Mouse (Mus musculus): ENCODE results near the gene Sergef. TPM values are rescaled to one million over a fixed set of nuclear protein-coding genes. Genes with fewer than 3 reads are reported as not detected.

Sergef gene
- polyA plus RNA-seq, 1 experiment from 2014 or later, result 4.9 TPM

DNA sequence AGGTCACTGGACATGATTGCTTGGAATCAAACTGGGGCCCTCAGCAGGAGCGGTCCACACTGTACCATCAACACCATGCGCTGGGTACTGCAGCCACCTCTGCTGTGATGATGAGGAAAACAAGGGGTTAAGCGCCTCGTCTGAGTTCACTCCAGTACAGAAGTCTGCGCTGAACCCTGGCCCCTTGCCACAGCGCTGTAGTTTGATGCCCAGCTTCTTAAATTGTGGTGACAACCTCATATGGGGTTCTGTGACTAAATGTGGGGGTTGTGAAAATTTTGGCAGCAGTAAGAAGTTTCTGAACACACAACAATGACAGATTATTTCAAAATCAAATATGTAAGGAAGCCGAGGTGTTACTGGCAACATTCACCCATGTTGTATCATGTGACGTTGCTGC lies 126.0 kb downstream of the Sergef start:
- no peak overlapping the region for H3K4me3 ChIP-seq (ENCODE audit: low read depth, low read length)
- WGBS (ENCODE audit: insufficient replicate concordance), result 69% methylated on average over 8 of the region's 8 CpGs
- ATAC-seq (ENCODE audit: low read depth), result no peak
- H3K27ac ChIP-seq (ENCODE audit: low read length), result no peak overlapping the region
- no peaks in the 10 kb centered on the region for H3K36me3 ChIP-seq (ENCODE audit: control insufficient read depth, insufficient read depth)
- no peaks in the 10 kb centered on the region for H3K27me3 ChIP-seq (ENCODE audit: control insufficient read depth, insufficient read depth, low read depth, low read length)
- no peaks in the 10 kb centered on the region for H3K4me1 ChIP-seq (ENCODE audit: control insufficient read depth, low read depth, low read length)
- no peak overlapping the region for H3K9ac ChIP-seq (ENCODE audit: low read depth, low read length)
- no peak overlapping the region for H3K4me2 ChIP-seq (ENCODE audit: low read depth, low read length)
- H3K9me3 ChIP-seq (replicated peaks; ENCODE audit: control insufficient read depth, low read length), result no peaks in the 10 kb centered on the region

DNA sequence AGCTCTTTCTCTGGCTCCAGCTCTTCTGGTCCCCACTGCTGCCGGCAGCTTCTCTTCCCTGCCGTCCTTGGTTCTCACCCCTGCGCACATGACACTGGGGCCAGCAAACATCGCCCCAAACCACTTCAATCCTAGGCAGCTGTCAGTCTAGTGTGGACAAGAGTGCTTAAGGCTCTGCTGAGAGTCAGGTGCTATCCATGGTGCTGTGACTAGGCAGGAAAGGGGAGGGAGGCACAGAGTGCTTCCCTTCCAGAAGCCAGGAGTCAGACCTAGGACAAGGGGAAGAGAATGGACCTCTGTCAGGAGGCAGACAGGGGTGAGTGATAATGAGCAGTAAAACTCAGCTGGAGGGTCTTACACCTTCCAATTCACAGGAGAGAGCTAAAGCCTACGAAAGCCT lies 126.8 kb downstream of the Sergef start:
- Histone ChIP-seq H3K27ac (ENCODE audit: low read length) (no peak overlapping the region), H3K4me3 (ENCODE audit: low read depth, low read length) (no peak overlapping the region), H3K36me3 (ENCODE audit: control insufficient read depth, insufficient read depth) (no peaks in the 10 kb centered on the region), H3K9me3 (replicated peaks; ENCODE audit: control insufficient read depth, low read length) (no peaks in the 10 kb centered on the region), H3K4me1 (ENCODE audit: control insufficient read depth, low read depth, low read length) (no peaks in the 10 kb centered on the region), H3K4me2 (ENCODE audit: low read depth, low read length) (no peak overlapping the region), H3K27me3 (ENCODE audit: control insufficient read depth, insufficient read depth, low read depth, low read length) (no peaks in the 10 kb centered on the region), H3K9ac (ENCODE audit: low read depth, low read length) (no peak overlapping the region)
- no peak for ATAC-seq (ENCODE audit: low read depth)
- 72% methylated on average over 5 of the region's 5 CpGs for WGBS (ENCODE audit: insufficient replicate concordance)

DNA sequence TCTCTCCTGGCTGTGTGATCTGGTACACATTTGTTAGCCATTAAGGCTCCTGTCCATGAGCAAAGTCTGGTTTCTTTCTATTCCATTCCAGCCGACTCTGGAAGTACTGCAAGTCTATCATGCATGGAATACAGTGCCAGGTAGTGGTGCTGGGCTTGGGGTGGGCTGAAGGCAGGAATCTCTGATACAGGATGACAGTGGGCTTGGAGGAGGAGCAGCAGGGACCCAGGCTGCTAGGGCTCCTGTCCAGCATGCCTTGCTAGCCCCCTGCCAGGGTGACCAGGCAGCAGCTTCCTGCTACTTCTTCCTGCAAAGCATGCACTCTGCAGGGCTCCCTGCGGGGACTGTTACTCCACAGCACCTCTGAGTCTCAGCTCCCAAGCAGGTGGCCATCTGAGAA lies 128.8 kb downstream of the Sergef start:
- WGBS (ENCODE audit: insufficient replicate concordance), result 35% methylated on average over 2 of the region's 2 CpGs
- H3K4me3 ChIP-seq (ENCODE audit: low read depth, low read length), result no peak overlapping the region
- no peaks in the 10 kb centered on the region for H3K36me3 ChIP-seq (ENCODE audit: control insufficient read depth, insufficient read depth)
- H3K9ac ChIP-seq (ENCODE audit: low read depth, low read length), result no peak overlapping the region
- H3K27me3 ChIP-seq (ENCODE audit: control insufficient read depth, insufficient read depth, low read depth, low read length), result no peaks in the 10 kb centered on the region
- no peaks in the 10 kb centered on the region for H3K4me1 ChIP-seq (ENCODE audit: control insufficient read depth, low read depth, low read length)
- no peaks in the 10 kb centered on the region for H3K9me3 ChIP-seq (replicated peaks; ENCODE audit: control insufficient read depth, low read length)
- no peak overlapping the region for H3K27ac ChIP-seq (ENCODE audit: low read length)
- no peak overlapping the region for H3K4me2 ChIP-seq (ENCODE audit: low read depth, low read length)
- ATAC-seq (ENCODE audit: low read depth), result no peak

DNA sequence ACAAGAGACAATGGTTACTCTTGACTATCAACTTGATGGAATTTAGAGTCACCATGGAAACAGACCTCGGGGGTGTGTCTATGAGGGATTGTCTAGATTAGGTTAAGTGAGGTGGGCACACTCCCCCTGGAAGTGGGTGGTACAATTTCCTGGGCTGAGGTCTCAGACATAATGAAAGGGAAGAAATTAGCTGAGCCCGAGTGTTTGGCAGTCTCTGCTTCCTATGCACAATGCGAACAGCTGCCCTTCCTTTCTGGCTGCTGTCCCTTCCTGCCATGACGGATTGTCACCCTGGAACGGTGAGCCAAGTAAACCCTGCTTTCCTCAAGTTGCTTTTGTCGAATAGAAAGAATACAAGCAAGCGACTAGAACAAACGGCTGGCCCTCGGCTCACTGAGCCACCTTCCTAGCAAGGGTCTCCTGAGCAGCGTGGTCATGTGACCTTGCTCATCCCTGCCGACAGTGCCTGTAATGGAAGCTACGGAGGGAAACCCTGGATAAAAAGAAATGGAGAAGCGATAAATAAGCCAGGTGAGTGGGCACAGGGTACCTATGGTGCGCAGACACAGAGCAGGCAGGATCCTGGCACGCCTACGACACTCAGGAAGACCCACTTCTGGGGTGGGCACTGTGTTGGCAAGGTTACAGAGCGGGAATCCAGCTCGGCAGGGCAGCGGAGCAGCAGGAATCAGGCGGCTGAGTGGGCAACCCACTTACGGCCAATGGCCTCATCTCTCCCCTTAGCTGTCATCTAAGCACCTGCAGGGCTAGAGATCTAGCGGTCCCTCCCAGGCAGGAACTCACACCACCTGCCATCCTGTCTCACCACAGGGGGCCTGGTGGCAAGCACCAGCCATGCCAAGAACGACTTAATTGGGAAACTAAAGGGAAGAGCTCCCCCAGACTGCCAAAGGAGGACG lies 130.0 kb downstream of the Sergef start:
- no peak overlapping the region for H3K9ac ChIP-seq (ENCODE audit: low read depth, low read length)
- H3K4me3 ChIP-seq (ENCODE audit: low read depth, low read length), result no peak overlapping the region
- WGBS (ENCODE audit: insufficient replicate concordance), result 58% methylated on average over 24 of the region's 24 CpGs
- no peaks in the 10 kb centered on the region for H3K36me3 ChIP-seq (ENCODE audit: control insufficient read depth, insufficient read depth)
- no peaks in the 10 kb centered on the region for H3K27me3 ChIP-seq (ENCODE audit: control insufficient read depth, insufficient read depth, low read depth, low read length)
- ATAC-seq (ENCODE audit: low read depth), result no peak
- no peak overlapping the region for H3K4me2 ChIP-seq (ENCODE audit: low read depth, low read length)
- no peaks in the 10 kb centered on the region for H3K4me1 ChIP-seq (ENCODE audit: control insufficient read depth, low read depth, low read length)
- no peaks in the 10 kb centered on the region for H3K9me3 ChIP-seq (replicated peaks; ENCODE audit: control insufficient read depth, low read length)
- no peak overlapping the region for H3K27ac ChIP-seq (ENCODE audit: low read length)

DNA sequence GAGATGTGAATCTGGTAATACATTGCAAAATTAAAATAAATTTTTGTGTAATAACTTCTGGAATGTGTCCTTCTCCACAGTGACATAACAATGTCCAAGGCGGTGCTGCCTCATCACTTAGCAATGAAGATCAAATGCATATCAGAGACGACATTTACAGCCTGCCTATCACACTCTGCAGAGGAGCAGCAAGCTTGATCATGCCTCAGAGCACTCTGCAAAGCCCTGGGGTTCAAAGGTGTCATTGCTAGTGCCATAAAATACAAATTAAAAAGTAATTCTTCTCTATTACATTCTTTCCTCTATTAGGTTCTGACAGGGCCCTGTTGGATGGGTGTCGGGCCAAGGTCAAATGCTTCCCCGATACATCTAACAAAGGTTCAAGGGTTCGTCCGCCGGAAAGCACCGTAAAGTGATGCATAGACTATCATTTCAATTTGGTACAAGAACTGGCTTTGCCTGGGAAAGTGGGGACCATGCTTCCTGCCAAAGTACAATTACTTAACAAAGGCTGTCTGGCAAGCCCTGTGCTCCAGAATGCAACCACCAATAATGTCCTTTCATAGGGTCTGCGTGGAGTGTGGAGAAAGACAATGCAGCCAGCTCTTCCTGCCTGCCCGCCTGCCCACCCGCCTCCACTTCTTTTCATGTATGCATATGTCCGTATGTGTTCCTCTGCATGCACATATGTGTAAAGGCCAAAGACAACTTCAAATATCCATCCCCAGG lies 130.9 kb downstream of the Sergef start:
- 75% methylated on average over 12 of the region's 12 CpGs for WGBS (ENCODE audit: insufficient replicate concordance)
- no peak for ATAC-seq (ENCODE audit: low read depth)

DNA sequence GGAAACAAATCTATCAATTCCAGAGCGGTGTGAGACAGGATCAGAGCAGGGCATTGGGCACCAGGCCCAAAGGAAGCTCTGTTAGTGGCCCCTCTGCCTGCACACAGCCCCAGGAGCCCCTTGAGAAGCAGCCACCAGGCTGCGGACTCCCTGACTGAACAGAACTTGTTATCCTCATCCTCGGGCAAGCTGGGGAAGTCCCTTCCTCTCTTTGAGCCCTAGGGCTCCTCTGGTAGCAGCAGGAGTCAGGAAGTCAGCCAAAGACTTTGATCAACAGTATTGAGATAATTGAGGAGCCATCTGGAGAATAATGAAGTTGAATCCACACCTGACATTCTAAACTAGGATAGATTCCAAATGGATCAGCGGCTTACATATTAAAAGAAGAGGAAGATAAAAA lies 135.4 kb downstream of the Sergef start:
- no peak overlapping the region for H3K4me2 ChIP-seq (ENCODE audit: low read depth, low read length)
- 44% methylated on average over 4 of the region's 4 CpGs for WGBS (ENCODE audit: insufficient replicate concordance)
- H3K4me1 ChIP-seq (ENCODE audit: control insufficient read depth, low read depth, low read length), result no peaks in the 10 kb centered on the region
- no peak overlapping the region for H3K4me3 ChIP-seq (ENCODE audit: low read depth, low read length)
- no peak overlapping the region for H3K27ac ChIP-seq (ENCODE audit: low read length)
- no peaks in the 10 kb centered on the region for H3K27me3 ChIP-seq (ENCODE audit: control insufficient read depth, insufficient read depth, low read depth, low read length)
- no peak for ATAC-seq (ENCODE audit: low read depth)
- no peaks in the 10 kb centered on the region for H3K36me3 ChIP-seq (ENCODE audit: control insufficient read depth, insufficient read depth)
- no peak overlapping the region for H3K9ac ChIP-seq (ENCODE audit: low read depth, low read length)
- no peaks in the 10 kb centered on the region for H3K9me3 ChIP-seq (replicated peaks; ENCODE audit: control insufficient read depth, low read length)

More for the DNA sequence above, 130.9 kb downstream of the Sergef start:
- no peak overlapping the region for H3K4me3 ChIP-seq (ENCODE audit: low read depth, low read length)
- no peak overlapping the region for H3K9ac ChIP-seq (ENCODE audit: low read depth, low read length)
- H3K36me3 ChIP-seq (ENCODE audit: control insufficient read depth, insufficient read depth), result no peaks in the 10 kb centered on the region
- H3K27me3 ChIP-seq (ENCODE audit: control insufficient read depth, insufficient read depth, low read depth, low read length), result no peaks in the 10 kb centered on the region
- no peak overlapping the region for H3K4me2 ChIP-seq (ENCODE audit: low read depth, low read length)
- H3K4me1 ChIP-seq (ENCODE audit: control insufficient read depth, low read depth, low read length), result no peaks in the 10 kb centered on the region
- no peak overlapping the region for H3K27ac ChIP-seq (ENCODE audit: low read length)
- no peaks in the 10 kb centered on the region for H3K9me3 ChIP-seq (replicated peaks; ENCODE audit: control insufficient read depth, low read length)

DNA sequence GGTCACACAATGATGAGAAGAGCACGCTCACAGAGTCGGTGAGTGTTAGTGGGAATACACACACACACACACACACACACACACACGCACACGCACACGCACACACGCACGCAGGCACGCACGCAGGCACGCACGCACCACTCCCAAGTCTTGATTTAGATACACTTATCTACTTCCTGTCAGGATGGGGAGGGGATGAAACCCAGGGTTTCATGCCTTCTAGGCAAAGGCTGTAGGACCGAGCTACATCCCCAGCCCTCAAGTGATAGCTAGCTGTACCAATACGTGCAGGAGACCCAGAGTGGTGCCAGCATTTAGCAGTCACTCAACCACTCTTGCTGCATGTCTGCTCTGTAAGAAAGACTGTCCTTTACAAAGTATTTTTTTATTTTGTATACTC lies 137.0 kb downstream of the Sergef start:
- Histone ChIP-seq H3K27me3 (ENCODE audit: control insufficient read depth, insufficient read depth, low read depth, low read length) (no peaks in the 10 kb centered on the region), H3K4me1 (ENCODE audit: control insufficient read depth, low read depth, low read length) (no peaks in the 10 kb centered on the region), H3K9ac (ENCODE audit: low read depth, low read length) (no peak overlapping the region), H3K27ac (ENCODE audit: low read length) (no peak overlapping the region), H3K4me2 (ENCODE audit: low read depth, low read length) (no peak overlapping the region), H3K36me3 (ENCODE audit: control insufficient read depth, insufficient read depth) (no peaks in the 10 kb centered on the region), H3K4me3 (ENCODE audit: low read depth, low read length) (no peak overlapping the region), H3K9me3 (replicated peaks; ENCODE audit: control insufficient read depth, low read length) (no peaks in the 10 kb centered on the region)
- WGBS (ENCODE audit: insufficient replicate concordance), result 30% methylated on average over 13 of the region's 13 CpGs
- no peak for ATAC-seq (ENCODE audit: low read depth)

DNA sequence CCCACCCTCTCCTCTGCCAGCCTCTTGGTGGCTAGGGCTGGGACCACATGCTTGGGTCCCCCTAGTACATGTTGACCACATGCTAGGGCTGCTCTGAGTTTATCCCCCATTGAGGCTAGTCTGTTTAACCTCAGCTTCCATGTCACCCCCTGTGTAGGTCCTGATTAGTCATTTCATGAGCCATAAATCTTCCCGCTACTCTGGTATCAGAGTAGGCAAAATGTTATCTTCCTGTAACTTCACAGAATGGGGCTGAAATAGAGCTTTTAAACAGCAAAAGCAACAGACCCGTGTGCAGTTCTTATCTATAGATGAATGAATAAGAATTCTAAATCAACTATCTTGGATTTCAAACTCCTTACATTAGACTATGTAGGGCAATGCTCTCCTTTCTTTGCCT lies 138.1 kb downstream of the Sergef start:
- no peak overlapping the region for H3K4me2 ChIP-seq (ENCODE audit: low read depth, low read length)
- ATAC-seq (ENCODE audit: low read depth), result no peak
- no peaks in the 10 kb centered on the region for H3K36me3 ChIP-seq (ENCODE audit: control insufficient read depth, insufficient read depth)
- no peak overlapping the region for H3K4me3 ChIP-seq (ENCODE audit: low read depth, low read length)
- no peaks in the 10 kb centered on the region for H3K9me3 ChIP-seq (replicated peaks; ENCODE audit: control insufficient read depth, low read length)
- H3K27me3 ChIP-seq (ENCODE audit: control insufficient read depth, insufficient read depth, low read depth, low read length), result no peaks in the 10 kb centered on the region
- H3K4me1 ChIP-seq (ENCODE audit: control insufficient read depth, low read depth, low read length), result no peaks in the 10 kb centered on the region
- 32% methylated on average over 2 of the region's 2 CpGs for WGBS (ENCODE audit: insufficient replicate concordance)
- H3K27ac ChIP-seq (ENCODE audit: low read length), result no peak overlapping the region
- no peak overlapping the region for H3K9ac ChIP-seq (ENCODE audit: low read depth, low read length)

DNA sequence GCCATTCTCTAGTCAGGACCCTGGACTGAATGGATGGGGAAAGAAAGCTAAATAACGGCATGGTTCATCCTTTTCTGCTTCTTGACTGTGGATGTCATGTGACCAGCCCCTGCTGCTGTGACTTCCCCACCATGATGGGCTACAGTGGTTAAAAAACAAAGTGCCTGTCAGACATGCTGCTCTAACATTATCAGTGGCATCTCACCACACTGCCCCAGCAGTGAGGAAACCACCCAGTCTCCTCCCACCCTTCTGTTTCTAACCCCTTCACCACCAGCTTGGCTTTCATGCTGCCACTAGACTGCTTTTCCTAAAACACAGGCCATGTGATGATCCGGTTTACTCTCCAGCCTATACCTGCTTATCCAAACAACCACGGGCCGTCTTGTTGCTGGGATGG lies 140.0 kb downstream of the Sergef start:
- WGBS (ENCODE audit: insufficient replicate concordance), result 58% methylated on average over 4 of the region's 4 CpGs
- H3K9me3 ChIP-seq (replicated peaks; ENCODE audit: control insufficient read depth, low read length), result no peaks in the 10 kb centered on the region
- H3K27ac ChIP-seq (ENCODE audit: low read length), result no peak overlapping the region
- no peak overlapping the region for H3K4me3 ChIP-seq (ENCODE audit: low read depth, low read length)
- H3K36me3 ChIP-seq (ENCODE audit: control insufficient read depth, insufficient read depth), result no peaks in the 10 kb centered on the region
- no peak for ATAC-seq (ENCODE audit: low read depth)
- H3K4me1 ChIP-seq (ENCODE audit: control insufficient read depth, low read depth, low read length), result no peaks in the 10 kb centered on the region
- no peaks in the 10 kb centered on the region for H3K27me3 ChIP-seq (ENCODE audit: control insufficient read depth, insufficient read depth, low read depth, low read length)
- H3K4me2 ChIP-seq (ENCODE audit: low read depth, low read length), result no peak overlapping the region
- H3K9ac ChIP-seq (ENCODE audit: low read depth, low read length), result no peak overlapping the region

Data from liver, embryonic 16.5 days (tissue).